Mouse (Mus musculus): ENCODE data around the gene Rcsd1. TPM values are rescaled to one million over a fixed set of nuclear protein-coding genes. Genes with fewer than 3 reads are reported as not detected.

The Rcsd1 gene
- total RNA-seq, 2 experiments from 2014 or later = 6.4 to 8.5 TPM

- intact Hi-C loops (cut with DNase I) = no loop called here
- DNase-seq (ENCODE audit: low spot score in 2 of 2) = no peak
Measured at GRCm38 (mm10) chr1:165670056-165670455, 39.5 kb downstream of the Rcsd1 start.

- intact Hi-C loops (cut with DNase I) = loop anchor here (5.0 kb wide), 1 partner anchor 283 kb away; no protein-coding TSS in a partner anchor
- no peak for DNase-seq (ENCODE audit: low spot score in 2 of 2)
Measured at GRCm38 (mm10) chr1:165668904-165669303, 40.7 kb downstream of the Rcsd1 start.

- intact Hi-C loops (cut with DNase I) = loop anchor here (5.0 kb wide), 1 partner anchor 285 kb away; no protein-coding TSS in a partner anchor
- DNase-seq (ENCODE audit: low spot score in 2 of 2) = no peak
Measured at GRCm38 (mm10) chr1:165667380-165667779, 42.2 kb downstream of the Rcsd1 start.

GRCm38 (mm10) chr1:165666944-165667343 lies 42.6 kb downstream of the Rcsd1 start:
- intact Hi-C loops (cut with DNase I) = loop anchor here (5.0 kb wide), 1 partner anchor 285 kb away; no protein-coding TSS in a partner anchor
- peak in 1 of 2 experiments; percentile 29 for DNase-seq (ENCODE audit: low spot score in 2 of 2)

GRCm38 (mm10) chr1:165665758-165666157 lies 43.8 kb downstream of the Rcsd1 start:
- DNase-seq (ENCODE audit: low spot score in 2 of 2) = no peak
- intact Hi-C loops (cut with DNase I) = loop anchor here (5.0 kb wide), 1 partner anchor 287 kb away; no protein-coding TSS in a partner anchor

GRCm38 (mm10) chr1:165663277-165663676 lies 46.3 kb downstream of the Rcsd1 start:
- intact Hi-C loops (cut with DNase I) = no loop called here
- no peak for DNase-seq (ENCODE audit: low spot score in 2 of 2)

GRCm38 (mm10) chr1:165662426-165663192 lies 46.9 kb downstream of the Rcsd1 start:
- no peak for DNase-seq (ENCODE audit: low spot score in 2 of 2)
- intact Hi-C loops (cut with DNase I) = no loop called here

GRCm38 (mm10) chr1:165661725-165662124 lies 47.8 kb downstream of the Rcsd1 start:
- intact Hi-C loops (cut with DNase I) = no loop called here
- DNase-seq (ENCODE audit: low spot score in 2 of 2) = no peak

- DNase-seq (ENCODE audit: low spot score in 2 of 2) = no peak
- intact Hi-C loops (cut with DNase I) = no loop called here
Measured at GRCm38 (mm10) chr1:165661191-165661590, 48.4 kb downstream of the Rcsd1 start.

- DNase-seq (ENCODE audit: low spot score in 2 of 2) = peak; percentile 77 to 80
- intact Hi-C loops (cut with DNase I) = loop anchor here (1.0 kb wide), 1 partner anchor 76 kb away; no protein-coding TSS in a partner anchor
Measured at GRCm38 (mm10) chr1:165660774-165661173, 48.8 kb downstream of the Rcsd1 start.

GRCm38 (mm10) chr1:165658602-165659001 lies 51.0 kb downstream of the Rcsd1 start:
- intact Hi-C loops (cut with DNase I) = loop anchor here (1.0 kb wide), 1 partner anchor 75 kb away; no protein-coding TSS in a partner anchor
- peak; percentile 82 to 87 for DNase-seq (ENCODE audit: low spot score in 2 of 2)

GRCm38 (mm10) chr1:165655482-165655881 lies 54.1 kb downstream of the Rcsd1 start:
- no peak for DNase-seq (ENCODE audit: low spot score in 2 of 2)
- intact Hi-C loops (cut with DNase I) = no loop called here

GRCm38 (mm10) chr1:165655022-165655421 lies 54.5 kb downstream of the Rcsd1 start:
- intact Hi-C loops (cut with DNase I) = no loop called here
- DNase-seq (ENCODE audit: low spot score in 2 of 2) = no peak

- DNase-seq (ENCODE audit: low spot score in 2 of 2) = no peak
- intact Hi-C loops (cut with DNase I) = no loop called here
Measured at GRCm38 (mm10) chr1:165653126-165653885, 56.3 kb downstream of the Rcsd1 start.

GRCm38 (mm10) chr1:165652507-165652906 lies 57.0 kb downstream of the Rcsd1 start:
- intact Hi-C loops (cut with DNase I) = no loop called here
- DNase-seq (ENCODE audit: low spot score in 2 of 2) = no peak

GRCm38 (mm10) chr1:165651158-165651557 lies 58.4 kb downstream of the Rcsd1 start:
- DNase-seq (ENCODE audit: low spot score in 2 of 2) = no peak
- intact Hi-C loops (cut with DNase I) = no loop called here

GRCm38 (mm10) chr1:165645102-165645501 lies 64.5 kb downstream of the Rcsd1 start:
- intact Hi-C loops (cut with DNase I) = no loop called here
- no peak for DNase-seq (ENCODE audit: low spot score in 2 of 2)

GRCm38 (mm10) chr1:165643735-165644134 lies 65.8 kb downstream of the Rcsd1 start:
- intact Hi-C loops (cut with DNase I) = loop anchor here (2.0 to 5.0 kb wide), 2 partner anchors 56 to 183 kb away; partner anchors contain the start of genes Dcaf6 and Mpc2
- no peak for DNase-seq (ENCODE audit: low spot score in 2 of 2)

GRCm38 (mm10) chr1:165642780-165643311 lies 66.7 kb downstream of the Rcsd1 start:
- peak; percentile 47 to 52 for DNase-seq (ENCODE audit: low spot score in 2 of 2)
- intact Hi-C loops (cut with DNase I) = loop anchor here (2.0 to 5.0 kb wide), 2 partner anchors 56 to 182 kb away; partner anchors contain the start of genes Dcaf6 and Mpc2
